Mouse (Mus musculus) heart, adult 8-10 months (tissue): ENCODE data around the gene Als2. TPM values are rescaled to one million over a fixed set of nuclear protein-coding genes. Genes with fewer than 3 reads are reported as not detected.

Source experiments
- DNase-seq: peaks from one replicate; pipeline ENCODE4 v3.0.0; 2022; ENCODE audit warnings: low spot score
- total RNA-seq, 4 experiments: library from RNA; stranded (reverse); gene quantifications; 2 replicates each; pipeline ENCODE4 v1.2.4; 2022

Gene Als2
- total RNA-seq, 4 experiments from 2014 or later: 10.6 to 10.9 (median 10.7) TPM

GRCm38 (mm10) chr1:59166232-59166905 is 70.7 kb downstream of the Als2 start:
- no peak for DNase-seq

GRCm38 (mm10) chr1:59163918-59164317 is 73.1 kb downstream of the Als2 start:
- no peak for DNase-seq

GRCm38 (mm10) chr1:59163030-59163461 is 74.0 kb downstream of the Als2 start, which contains the start of gene Mpp4:
TSS of gene Mpp4 (minus strand) at chr1:59163389.
- DNase-seq: no peak

- no peak for DNase-seq
Observed at GRCm38 (mm10) chr1:59162309-59163024, 74.6 kb downstream of the Als2 start.

GRCm38 (mm10) chr1:59161396-59161795 is 75.6 kb downstream of the Als2 start:
- no peak for DNase-seq

GRCm38 (mm10) chr1:59160871-59161270 is 76.2 kb downstream of the Als2 start:
- DNase-seq: no peak

- DNase-seq: no peak
Observed at GRCm38 (mm10) chr1:59159136-59159535, 77.9 kb downstream of the Als2 start.

GRCm38 (mm10) chr1:59158498-59158897 is 78.5 kb downstream of the Als2 start:
- no peak for DNase-seq

- no peak for DNase-seq
Observed at GRCm38 (mm10) chr1:59157846-59158245, 79.2 kb downstream of the Als2 start.

- no peak for DNase-seq
Observed at GRCm38 (mm10) chr1:59152346-59152745, 84.7 kb downstream of the Als2 start.

GRCm38 (mm10) chr1:59150542-59150941 is 86.5 kb downstream of the Als2 start:
- DNase-seq: no peak

GRCm38 (mm10) chr1:59144543-59144942 is 92.5 kb downstream of the Als2 start:
- no peak for DNase-seq

GRCm38 (mm10) chr1:59142809-59143208 is 94.2 kb downstream of the Als2 start:
- peak; percentile 53 for DNase-seq

GRCm38 (mm10) chr1:59134419-59134818 is 102.6 kb downstream of the Als2 start:
- DNase-seq: no peak

- DNase-seq: no peak
Observed at GRCm38 (mm10) chr1:59128879-59129278, 108.2 kb downstream of the Als2 start.

GRCm38 (mm10) chr1:59125558-59125957 is 111.5 kb downstream of the Als2 start:
- DNase-seq: no peak

GRCm38 (mm10) chr1:59119720-59120457 is 117.1 kb downstream of the Als2 start, which contains the start of gene Tmem237:
TSS of gene Tmem237 (minus strand) at chr1:59120408.
- peak; percentile 89 for DNase-seq

Other genes with a start within 250 kb of the Als2 start
- gene C2cd6, start 142.3 kb downstream of the Als2 start, total RNA-seq: not detected
- gene Tmem237, start 116.8 kb downstream of the Als2 start, total RNA-seq: 1 to 10 TPM; 2.3 to 4.8 (median 2.4) TPM
- gene Mpp4, start 73.8 kb downstream of the Als2 start, total RNA-seq: under 1 TPM in 1 of 4 experiments, not detected in 3; 0.09 TPM
- not detected for gene Cdk15, start 19.7 kb upstream of the Als2 start, total RNA-seq
- 1 to 10 TPM; 6.2 to 8.5 (median 7.6) TPM for gene Fzd7, start 245.2 kb upstream of the Als2 start, total RNA-seq